Mouse (Mus musculus) c-Kit-positive CD71-negative TER-119-negative erythroid progenitor cells, embryonic 14.5 days (primary cell): ENCODE data around the gene Ctsl.

ENCODE experiments used
- DNase-seq: peaks from one replicate; pipeline ENCODE4 v3.0.0-alpha.2; 2013; ENCODE audit warnings: low read depth

Ctsl gene

GRCm38 (mm10) chr13:64373695-64374094 is 3.0 kb upstream of the Ctsl start:
- DNase-seq: no peak

- no peak for DNase-seq
These were observed 901 bp downstream of the Ctsl start for GRCm38 (mm10) chr13:64369805-64370172.

GRCm38 (mm10) chr13:64368596-64368995 is 2.1 kb downstream of the Ctsl start:
- no peak for DNase-seq

- no peak for DNase-seq
These were observed 3.1 kb downstream of the Ctsl start for GRCm38 (mm10) chr13:64367615-64368014.

GRCm38 (mm10) chr13:64365326-64365725 is 5.4 kb downstream of the Ctsl start:
- DNase-seq: no peak

- peak; percentile 66 for DNase-seq
These were observed 6.4 kb downstream of the Ctsl start for GRCm38 (mm10) chr13:64364258-64364657.

GRCm38 (mm10) chr13:64362139-64362538 is 8.6 kb downstream of the Ctsl start:
- DNase-seq: no peak

GRCm38 (mm10) chr13:64361020-64361419 is 9.7 kb downstream of the Ctsl start:
- DNase-seq: no peak

GRCm38 (mm10) chr13:64359702-64360101 is 11.0 kb downstream of the Ctsl start:
- DNase-seq: no peak

- DNase-seq: no peak
These were observed 12.2 kb downstream of the Ctsl start for GRCm38 (mm10) chr13:64358476-64358875.

GRCm38 (mm10) chr13:64357389-64357788 is 13.3 kb downstream of the Ctsl start:
- DNase-seq: no peak

- DNase-seq: no peak
These were observed 21.2 kb downstream of the Ctsl start for GRCm38 (mm10) chr13:64349474-64349873.

GRCm38 (mm10) chr13:64344082-64344501 is 26.6 kb downstream of the Ctsl start:
- DNase-seq: no peak

- no peak for DNase-seq
These were observed 27.1 kb downstream of the Ctsl start for GRCm38 (mm10) chr13:64343598-64343997.

GRCm38 (mm10) chr13:64335546-64336132 is 35.1 kb downstream of the Ctsl start:
- no peak for DNase-seq

GRCm38 (mm10) chr13:64333102-64333501 is 37.6 kb downstream of the Ctsl start:
- DNase-seq: no peak

GRCm38 (mm10) chr13:64332321-64332720 is 38.4 kb downstream of the Ctsl start:
- no peak for DNase-seq

- no peak for DNase-seq
These were observed 48.0 kb downstream of the Ctsl start for GRCm38 (mm10) chr13:64322561-64323281.

- no peak for DNase-seq
These were observed 50.4 kb downstream of the Ctsl start for GRCm38 (mm10) chr13:64320334-64320733.

- no peak for DNase-seq
These were observed 50.9 kb downstream of the Ctsl start for GRCm38 (mm10) chr13:64319782-64320181.

GRCm38 (mm10) chr13:64318355-64318754 is 52.3 kb downstream of the Ctsl start:
- DNase-seq: no peak

GRCm38 (mm10) chr13:64315483-64316050 is 55.1 kb downstream of the Ctsl start:
- DNase-seq: peak; percentile 71

GRCm38 (mm10) chr13:64314041-64314440 is 56.6 kb downstream of the Ctsl start:
- DNase-seq: no peak

GRCm38 (mm10) chr13:64312916-64313289 is 57.8 kb downstream of the Ctsl start:
- DNase-seq: no peak
